Mouse (Mus musculus): ENCODE measurements around the gene Zfp335. TPM values are rescaled to one million over a fixed set of nuclear protein-coding genes. Genes with fewer than 3 reads are reported as not detected.

The Zfp335 gene
- total and polyA plus RNA-seq, 2 experiments from 2014 or later, result 3.7 to 18.0 TPM

GRCm38 (mm10) chr2:164953224-164953623 is 41.7 kb upstream of the Zfp335 start:
- WGBS, result 2% methylated on average over 21 of the region's 21 CpGs
- TF ChIP-seq CTCF (IDR thresholded peaks at IDR 0.05; ENCODE audit: low read depth) (peak; percentile 88), EP300 (IDR thresholded peaks at IDR 0.05; ENCODE audit: low read depth) (no peak)
- peaks cover 82% of the 10 kb centered on the region for H3K27me3 ChIP-seq (ENCODE audit: control insufficient read depth, insufficient read depth, low read length)

GRCm38 (mm10) chr2:164952448-164952847 is 40.9 kb upstream of the Zfp335 start:
- ATAC-seq (ENCODE audit: insufficient read depth, low read depth), result no peak
- Histone ChIP-seq H3K4me3 (ENCODE audit: low read depth, low read length) (no peak overlapping the region), H3K4me1 (ENCODE audit: control insufficient read depth, insufficient read depth) (no peaks in the 10 kb centered on the region), H3K36me3 (replicated peaks; ENCODE audit: control insufficient read depth, insufficient read depth, low read length) (no peaks in the 10 kb centered on the region), H3K27ac (ENCODE audit: low read depth) (no peak overlapping the region), H3K27me3 (ENCODE audit: control insufficient read depth, insufficient read depth, low read length) (peaks cover 87% of the 10 kb centered on the region), H3K4me2 (ENCODE audit: low read depth, low read length) (no peak overlapping the region), H3K9me3 (replicated peaks; ENCODE audit: control insufficient read depth, low read length) (no peaks in the 10 kb centered on the region), H3K9ac (replicated peaks; ENCODE audit: low read depth, low read length) (no peak overlapping the region)
- no peak for DNase-seq (ENCODE audit: low spot score)
- 33% methylated on average over 13 of the region's 13 CpGs for WGBS
- TF ChIP-seq EP300 (IDR thresholded peaks at IDR 0.05; ENCODE audit: low read depth) (no peak), CTCF (IDR thresholded peaks at IDR 0.05; ENCODE audit: low read depth) (no peak)

More at GRCm38 (mm10) chr2:164953224-164953623, 41.7 kb upstream of the Zfp335 start:
- peak; percentile 80 for ATAC-seq (ENCODE audit: insufficient read depth, low read depth)
- Histone ChIP-seq H3K4me3 (ENCODE audit: low read depth, low read length) (no peak overlapping the region), H3K27ac (ENCODE audit: low read depth) (no peak overlapping the region), H3K36me3 (replicated peaks; ENCODE audit: control insufficient read depth, insufficient read depth, low read length) (no peaks in the 10 kb centered on the region), H3K4me2 (ENCODE audit: low read depth, low read length) (no peak overlapping the region; the same call in 1 of the 2 replicates), H3K4me1 (ENCODE audit: control insufficient read depth, insufficient read depth) (no peaks in the 10 kb centered on the region), H3K9me3 (replicated peaks; ENCODE audit: control insufficient read depth, low read length) (no peaks in the 10 kb centered on the region), H3K9ac (replicated peaks; ENCODE audit: low read depth, low read length) (no peak overlapping the region)
- DNase-seq (ENCODE audit: low spot score), result peak; percentile 71

- no peak for DNase-seq (ENCODE audit: low spot score)
- no peaks in the 10 kb centered on the region for H3K9me3 ChIP-seq (replicated peaks; ENCODE audit: control insufficient read depth, low read length)
- no peak for ATAC-seq (ENCODE audit: insufficient read depth, low read depth)
- H3K36me3 ChIP-seq (replicated peaks; ENCODE audit: control insufficient read depth, insufficient read depth, low read length), result no peaks in the 10 kb centered on the region
- H3K4me1 ChIP-seq (ENCODE audit: control insufficient read depth, insufficient read depth), result no peaks in the 10 kb centered on the region
- 73% methylated on average over 4 of the region's 4 CpGs for WGBS
- no peak overlapping the region for H3K9ac ChIP-seq (replicated peaks; ENCODE audit: low read depth, low read length)
- peaks cover 87% of the 10 kb centered on the region for H3K27me3 ChIP-seq (ENCODE audit: control insufficient read depth, insufficient read depth, low read length)
- TF ChIP-seq CTCF (IDR thresholded peaks at IDR 0.05; ENCODE audit: low read depth) (no peak), EP300 (IDR thresholded peaks at IDR 0.05; ENCODE audit: low read depth) (no peak)
- H3K4me2 ChIP-seq (ENCODE audit: low read depth, low read length), result no peak overlapping the region
- H3K4me3 ChIP-seq (ENCODE audit: low read depth, low read length), result no peak overlapping the region
- no peak overlapping the region for H3K27ac ChIP-seq (ENCODE audit: low read depth)
These were observed 40.2 kb upstream of the Zfp335 start for GRCm38 (mm10) chr2:164951745-164952144.

- no peak overlapping the region for H3K4me2 ChIP-seq (ENCODE audit: low read depth, low read length)
- no peaks in the 10 kb centered on the region for H3K36me3 ChIP-seq (replicated peaks; ENCODE audit: control insufficient read depth, insufficient read depth, low read length)
- no peak for ATAC-seq (ENCODE audit: insufficient read depth, low read depth)
- DNase-seq (ENCODE audit: low spot score), result no peak
- H3K4me3 ChIP-seq (ENCODE audit: low read depth, low read length), result no peak overlapping the region
- H3K9me3 ChIP-seq (replicated peaks; ENCODE audit: control insufficient read depth, low read length), result no peaks in the 10 kb centered on the region
- H3K27me3 ChIP-seq (ENCODE audit: control insufficient read depth, insufficient read depth, low read length), result peaks cover 89% of the 10 kb centered on the region
- no peaks in the 10 kb centered on the region for H3K4me1 ChIP-seq (ENCODE audit: control insufficient read depth, insufficient read depth)
- no peak overlapping the region for H3K27ac ChIP-seq (ENCODE audit: low read depth)
- WGBS, result 26% methylated on average over 13 of the region's 13 CpGs
- H3K9ac ChIP-seq (replicated peaks; ENCODE audit: low read depth, low read length), result no peak overlapping the region
- TF ChIP-seq CTCF (IDR thresholded peaks at IDR 0.05; ENCODE audit: low read depth) (peak; percentile 19; the same call in 1 of the 2 replicates), EP300 (IDR thresholded peaks at IDR 0.05; ENCODE audit: low read depth) (no peak)
These were observed 38.9 kb upstream of the Zfp335 start for GRCm38 (mm10) chr2:164950501-164950900.

- Histone ChIP-seq H3K36me3 (replicated peaks; ENCODE audit: control insufficient read depth, insufficient read depth, low read length) (no peaks in the 10 kb centered on the region), H3K27me3 (ENCODE audit: control insufficient read depth, insufficient read depth, low read length) (peaks cover 76% of the 10 kb centered on the region), H3K27ac (ENCODE audit: low read depth) (no peak overlapping the region), H3K9me3 (replicated peaks; ENCODE audit: control insufficient read depth, low read length) (no peaks in the 10 kb centered on the region), H3K4me3 (ENCODE audit: low read depth, low read length) (peak overlapping the region; percentile 18), H3K9ac (replicated peaks; ENCODE audit: low read depth, low read length) (no peak overlapping the region), H3K4me1 (ENCODE audit: control insufficient read depth, insufficient read depth) (no peaks in the 10 kb centered on the region), H3K4me2 (ENCODE audit: low read depth, low read length) (peak overlapping the region; percentile 22)
- TF ChIP-seq CTCF (IDR thresholded peaks at IDR 0.05; ENCODE audit: low read depth), result no peak
- TF ChIP-seq EP300 (IDR thresholded peaks at IDR 0.05; ENCODE audit: low read depth), result no peak
- DNase-seq (ENCODE audit: low spot score), result no peak
- WGBS, result 11% methylated on average over 25 of the region's 25 CpGs
- ATAC-seq (ENCODE audit: insufficient read depth, low read depth), result no peak
These were observed 37.4 kb upstream of the Zfp335 start for GRCm38 (mm10) chr2:164948962-164949361.

- Histone ChIP-seq H3K4me3 (ENCODE audit: low read depth, low read length) (no peak overlapping the region), H3K9me3 (replicated peaks; ENCODE audit: control insufficient read depth, low read length) (no peaks in the 10 kb centered on the region), H3K27ac (ENCODE audit: low read depth) (no peak overlapping the region), H3K4me1 (ENCODE audit: control insufficient read depth, insufficient read depth) (no peaks in the 10 kb centered on the region), H3K9ac (replicated peaks; ENCODE audit: low read depth, low read length) (no peak overlapping the region), H3K4me2 (ENCODE audit: low read depth, low read length) (no peak overlapping the region), H3K36me3 (replicated peaks; ENCODE audit: control insufficient read depth, insufficient read depth, low read length) (no peaks in the 10 kb centered on the region), H3K27me3 (ENCODE audit: control insufficient read depth, insufficient read depth, low read length) (peaks cover 68% of the 10 kb centered on the region)
- ATAC-seq (ENCODE audit: insufficient read depth, low read depth), result no peak
- TF ChIP-seq CTCF (IDR thresholded peaks at IDR 0.05; ENCODE audit: low read depth) (no peak), EP300 (IDR thresholded peaks at IDR 0.05; ENCODE audit: low read depth) (no peak)
- 11% methylated on average over 7 of the region's 7 CpGs for WGBS
- no peak for DNase-seq (ENCODE audit: low spot score)
These were observed 36.4 kb upstream of the Zfp335 start for GRCm38 (mm10) chr2:164947930-164948329.

Measured in heart, postnatal 0 days (tissue).